Mouse (Mus musculus) midbrain, embryonic 13.5 days (tissue): ENCODE measurements at regions not wholly inside any gene's neighbourhood (a gene's known extent, or its start where the extent isn't known, plus 50 kb on each side); places are given as distances from the start of the nearest gene placed in this dataset.

Experiments
- ATAC-seq: fragments of 200-750 bp; cut with Nextera tagmentation; 2 replicates; pipeline ENCODE4 v1.8.0; 2017; ENCODE audit warnings: mild to moderate bottlenecking, moderate TSS enrichment, moderate library complexity
- H3K27ac ChIP-seq: fragments of 300-500 bp; sonication (generic); 2 replicates; pipeline ENCODE4 v1.5.1; 2015; ENCODE audit warnings: inconsistent platforms, mild to moderate bottlenecking, moderate library complexity
- H3K27me3 ChIP-seq: fragments of 300-500 bp; sonication (generic); 2 replicates; pipeline ENCODE4 v1.6.1; 2015; ENCODE audit warnings: mild to moderate bottlenecking, inconsistent platforms
- H3K36me3 ChIP-seq: fragments of 300-500 bp; sonication (generic); 2 replicates; pipeline ENCODE4 v1.6.1; 2015; ENCODE audit warnings: mild to moderate bottlenecking, inconsistent platforms
- H3K4me1 ChIP-seq: fragments of 300-500 bp; sonication (generic); replicated peaks from 2 replicates; pipeline ENCODE4 v1.6.1; 2015; ENCODE audit warnings: inconsistent platforms
- H3K4me2 ChIP-seq: fragments of 300-500 bp; sonication (generic); replicated peaks from 2 replicates; pipeline ENCODE4 v1.6.1; 2015; ENCODE audit warnings: moderate library complexity, mild to moderate bottlenecking, inconsistent platforms
- H3K4me3 ChIP-seq: fragments of 300-500 bp; sonication (generic); replicated peaks from 2 replicates; pipeline ENCODE4 v1.5.1; 2015; ENCODE audit warnings: mild to moderate bottlenecking, inconsistent platforms
- H3K9ac ChIP-seq: fragments of 300-500 bp; sonication (generic); replicated peaks from 2 replicates; pipeline ENCODE4 v1.6.1; 2015; ENCODE audit warnings: mild to moderate bottlenecking, inconsistent platforms
- H3K9me3 ChIP-seq: fragments of 300-500 bp; sonication (generic); 2 replicates; pipeline ENCODE4 v1.6.1; 2016; ENCODE audit warnings: mild to moderate bottlenecking, inconsistent platforms
- WGBS: fragments of 180-500 bp; shearing (Covaris S2); methylation state at CpG from one replicate; pipeline ENCODE4 v1.1.7; 2015; 5-methylcytosine and 5-hydroxymethylcytosine counted together

DNA sequence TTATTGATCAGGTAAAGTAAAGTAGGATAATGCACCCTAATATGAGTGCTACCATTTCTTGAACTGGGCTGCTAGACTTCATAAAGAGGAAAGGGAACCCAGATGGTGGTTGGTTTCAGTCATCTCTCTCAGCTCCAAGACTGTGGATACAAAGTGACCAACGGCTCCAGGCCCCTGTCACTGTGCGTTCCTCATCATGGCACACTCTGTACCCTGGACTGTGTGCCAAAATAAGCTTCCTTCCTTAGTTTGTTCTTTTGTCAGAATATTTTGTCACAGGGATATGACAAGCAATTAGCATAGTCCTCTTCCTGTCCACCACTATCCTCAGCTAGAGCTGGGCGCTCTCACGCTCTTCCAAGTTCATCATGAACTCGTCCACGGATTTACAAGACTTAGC, 620.9 kb downstream of the Tox3 start:
- Histone ChIP-seq H3K27ac (no peak overlapping the region), H3K36me3 (no peaks in the 10 kb centered on the region), H3K27me3 (no peaks in the 10 kb centered on the region), H3K9me3 (no peaks in the 10 kb centered on the region), H3K4me1 (no peaks in the 10 kb centered on the region), H3K4me2 (no peak overlapping the region), H3K9ac (no peak overlapping the region), H3K4me3 (no peak overlapping the region)
- no peak for ATAC-seq
- 91% methylated on average over 6 of the region's 6 CpGs for WGBS

DNA sequence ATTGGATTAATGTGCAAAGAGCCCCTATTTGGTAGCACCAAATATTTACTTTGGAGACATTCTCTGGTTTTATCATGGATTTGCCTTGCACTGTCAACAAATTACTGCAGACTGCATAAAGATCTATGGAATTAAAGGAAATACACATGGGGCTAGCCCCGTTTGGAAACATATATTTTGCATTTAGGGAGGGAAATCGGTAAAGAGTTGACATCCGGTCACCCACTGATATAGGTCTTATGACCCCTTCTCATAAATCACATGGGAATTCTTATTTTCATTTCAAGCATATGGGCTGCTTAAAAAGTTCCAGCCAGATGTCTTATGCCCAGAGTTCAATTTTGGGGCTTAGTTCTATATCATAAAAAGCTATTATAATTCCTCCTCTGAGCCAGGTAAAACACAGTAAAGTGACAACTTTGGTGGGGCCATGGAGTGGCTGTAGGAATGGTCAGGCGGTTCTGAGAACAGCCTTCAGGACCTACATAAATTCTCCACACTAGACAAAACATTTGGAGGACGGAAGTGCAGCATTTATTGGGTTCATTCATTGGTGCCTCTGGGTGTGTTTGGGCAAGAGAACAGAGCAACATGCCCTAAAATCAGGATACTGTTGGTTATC, 626.3 kb downstream of the Tox3 start:
- Histone ChIP-seq H3K36me3 (no peaks in the 10 kb centered on the region), H3K4me3 (no peak overlapping the region), H3K4me1 (no peaks in the 10 kb centered on the region), H3K27me3 (no peaks in the 10 kb centered on the region), H3K27ac (no peak overlapping the region), H3K9me3 (no peaks in the 10 kb centered on the region), H3K9ac (no peak overlapping the region), H3K4me2 (no peak overlapping the region)
- 89% methylated on average over 5 of the region's 5 CpGs for WGBS
- ATAC-seq, result no peak

DNA sequence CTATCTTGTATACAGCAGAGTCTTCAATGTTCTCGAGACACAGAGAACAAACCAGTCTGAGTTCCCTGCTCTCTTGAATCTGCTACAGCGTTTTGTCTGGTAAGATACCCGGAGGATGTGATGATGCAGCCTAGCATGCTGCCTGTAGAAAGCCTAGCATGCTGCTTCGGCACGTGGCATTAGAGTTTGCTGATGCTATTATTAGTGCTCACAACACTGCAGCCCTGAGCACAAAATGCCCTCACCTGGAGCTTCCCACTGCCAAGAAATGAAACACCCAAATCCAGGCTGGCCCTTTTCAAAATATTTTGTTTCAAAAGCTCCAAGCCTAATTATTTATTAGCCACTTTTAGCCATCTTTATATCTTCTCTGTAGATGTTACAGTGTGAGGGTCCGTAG, 634.3 kb downstream of the Tox3 start:
- no peak overlapping the region for H3K9ac ChIP-seq
- 75% methylated on average over 6 of the region's 6 CpGs for WGBS

DNA sequence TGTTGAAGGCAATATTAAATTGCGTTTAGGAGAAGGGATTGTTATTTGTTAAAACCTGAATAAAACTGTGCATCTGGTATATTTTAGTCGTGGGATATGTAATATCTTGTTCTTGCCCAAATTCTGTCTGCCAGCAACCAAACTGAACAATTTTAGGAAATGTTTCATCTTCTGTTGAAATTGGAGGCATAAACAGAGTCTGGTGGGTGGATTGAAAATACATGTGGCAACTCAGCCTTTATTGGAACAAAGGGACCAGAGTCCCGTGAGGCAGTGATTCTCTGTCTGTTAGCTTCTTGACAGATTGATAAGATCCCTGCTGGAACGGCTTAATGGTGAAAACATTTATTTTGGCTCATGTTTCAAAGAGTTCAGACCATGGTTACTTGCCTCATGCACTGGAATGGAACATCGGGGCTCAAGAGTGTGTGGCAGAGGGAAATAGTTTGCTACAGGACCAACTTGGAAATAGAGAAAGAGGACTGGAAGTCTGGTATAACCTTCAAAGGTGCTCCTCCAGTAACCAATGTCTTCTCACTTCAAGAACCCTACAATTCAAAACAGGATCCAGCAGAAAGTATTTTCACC, 640.7 kb downstream of the Tox3 start:
- H3K9ac ChIP-seq, result no peak overlapping the region
- H3K9me3 ChIP-seq, result no peaks in the 10 kb centered on the region
- H3K4me2 ChIP-seq, result no peak overlapping the region
- WGBS, result 67% methylated on average over 5 of the region's 5 CpGs
- H3K4me1 ChIP-seq, result no peaks in the 10 kb centered on the region
- H3K27me3 ChIP-seq, result no peaks in the 10 kb centered on the region
- H3K36me3 ChIP-seq, result no peaks in the 10 kb centered on the region
- H3K27ac ChIP-seq, result no peak overlapping the region
- no peak for ATAC-seq
- no peak overlapping the region for H3K4me3 ChIP-seq

More for the DNA sequence above, 634.3 kb downstream of the Tox3 start:
- Histone ChIP-seq H3K4me3 (no peak overlapping the region), H3K4me1 (no peaks in the 10 kb centered on the region), H3K27ac (no peak overlapping the region), H3K36me3 (no peaks in the 10 kb centered on the region), H3K9me3 (no peaks in the 10 kb centered on the region), H3K27me3 (no peaks in the 10 kb centered on the region), H3K4me2 (no peak overlapping the region)
- no peak for ATAC-seq

DNA sequence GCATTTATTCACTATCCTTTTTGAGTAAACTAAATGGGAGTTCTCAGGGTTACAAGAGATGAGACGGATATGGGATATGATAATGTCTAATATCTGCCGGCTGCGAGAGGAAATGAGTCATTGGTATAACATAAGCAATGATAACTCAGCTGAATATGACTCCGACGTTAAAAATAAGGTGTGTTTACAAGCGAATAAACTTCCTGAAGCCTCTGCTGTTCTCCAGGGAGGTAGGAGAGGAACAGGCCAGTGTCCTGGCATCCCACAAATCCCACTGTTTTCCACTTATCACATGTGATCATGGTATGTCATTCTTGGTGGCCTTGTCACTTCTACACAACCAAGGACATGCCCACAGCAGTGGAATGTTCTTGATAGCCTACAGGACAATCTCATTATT, 641.7 kb upstream of the Sall1 start:
- WGBS, result 94% methylated on average over 6 of the region's 6 CpGs
- no peak overlapping the region for H3K27ac ChIP-seq
- H3K36me3 ChIP-seq, result no peaks in the 10 kb centered on the region
- no peak for ATAC-seq
- H3K4me1 ChIP-seq, result no peaks in the 10 kb centered on the region
- H3K4me3 ChIP-seq, result no peak overlapping the region
- H3K4me2 ChIP-seq, result no peak overlapping the region
- no peak overlapping the region for H3K9ac ChIP-seq
- H3K9me3 ChIP-seq, result peaks cover 5% of the 10 kb centered on the region; the same call in 1 of the 2 replicates
- peaks cover 9% of the 10 kb centered on the region; the same call in 1 of the 2 replicates for H3K27me3 ChIP-seq

DNA sequence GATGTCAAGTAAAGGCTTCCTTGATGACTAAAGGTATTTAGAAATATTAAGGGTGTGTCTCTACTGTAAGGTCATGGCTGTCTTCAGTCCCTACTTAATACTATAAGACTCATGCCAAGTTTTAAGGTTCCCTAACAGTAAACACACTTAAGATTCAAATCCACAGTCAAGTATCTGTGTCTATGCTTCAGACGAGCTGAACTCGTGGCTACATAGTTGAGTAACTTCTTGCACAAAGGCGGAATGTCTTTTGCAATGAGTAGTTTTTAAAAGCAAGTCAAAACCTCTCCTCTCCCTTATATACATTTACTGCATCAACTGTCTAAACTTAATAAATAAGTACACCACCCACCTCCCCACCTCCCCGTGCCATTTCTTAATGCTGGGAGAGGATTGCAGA, 637.0 kb upstream of the Sall1 start:
- H3K4me3 ChIP-seq, result no peak overlapping the region
- H3K9me3 ChIP-seq, result no peaks in the 10 kb centered on the region
- H3K27ac ChIP-seq, result no peak overlapping the region
- peaks cover 25% of the 10 kb centered on the region for H3K27me3 ChIP-seq
- no peak overlapping the region for H3K4me2 ChIP-seq
- no peaks in the 10 kb centered on the region for H3K36me3 ChIP-seq
- 94% methylated on average over 4 of the region's 4 CpGs for WGBS
- H3K4me1 ChIP-seq, result peaks cover 16% of the 10 kb centered on the region
- no peak for ATAC-seq
- no peak overlapping the region for H3K9ac ChIP-seq

DNA sequence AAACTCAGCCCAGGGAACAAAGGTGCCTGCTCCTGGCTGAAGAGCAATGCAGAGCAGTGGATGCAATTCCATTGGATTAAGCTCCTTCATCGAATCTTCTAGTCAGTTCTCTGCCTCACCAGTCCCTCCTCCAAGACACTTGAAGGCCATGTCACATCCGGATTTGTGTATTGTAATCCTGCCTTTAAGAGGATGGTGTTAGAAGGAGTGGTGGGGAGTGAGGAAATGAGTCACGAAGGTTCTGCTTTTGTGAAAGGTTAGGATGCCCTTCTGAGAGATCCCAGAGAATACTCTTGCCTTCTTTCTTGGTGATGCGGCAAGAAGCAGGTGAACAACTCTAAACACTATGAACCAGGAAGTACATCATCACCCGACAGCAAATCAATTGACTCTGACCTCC, 636.4 kb upstream of the Sall1 start:
- Histone ChIP-seq H3K4me1 (peaks cover 16% of the 10 kb centered on the region), H3K27ac (no peak overlapping the region), H3K27me3 (peaks cover 25% of the 10 kb centered on the region), H3K9me3 (no peaks in the 10 kb centered on the region), H3K36me3 (no peaks in the 10 kb centered on the region), H3K4me2 (no peak overlapping the region), H3K4me3 (no peak overlapping the region), H3K9ac (no peak overlapping the region)
- no peak for ATAC-seq
- WGBS, result 55% methylated on average over 5 of the region's 5 CpGs

DNA sequence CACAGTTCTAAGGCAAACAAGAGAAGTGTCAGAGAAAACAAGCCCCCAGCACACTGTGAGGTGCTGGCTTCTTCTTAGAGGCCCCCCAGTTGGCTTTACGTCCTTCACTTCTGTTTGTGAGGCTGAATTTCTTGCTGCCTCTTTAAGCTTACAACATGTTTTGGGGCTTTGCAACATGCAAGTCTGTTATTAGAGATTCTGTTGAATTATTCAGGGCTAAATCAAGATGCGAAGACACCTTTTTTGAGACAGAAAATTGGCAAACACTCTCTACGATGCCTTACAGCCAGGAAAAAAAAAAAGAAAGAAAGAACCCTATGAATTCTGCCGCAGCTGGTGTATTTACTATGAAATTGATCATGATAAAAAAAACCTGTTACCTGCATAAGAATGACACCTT, 635.6 kb upstream of the Sall1 start:
- no peak overlapping the region for H3K9ac ChIP-seq
- H3K4me2 ChIP-seq, result no peak overlapping the region
- H3K4me3 ChIP-seq, result no peak overlapping the region
- ATAC-seq, result no peak
- peaks cover 16% of the 10 kb centered on the region for H3K4me1 ChIP-seq
- WGBS, result 20% methylated on average over 4 of the region's 4 CpGs
- H3K27ac ChIP-seq, result no peak overlapping the region
- H3K9me3 ChIP-seq, result no peaks in the 10 kb centered on the region
- H3K27me3 ChIP-seq, result peaks cover 26% of the 10 kb centered on the region
- H3K36me3 ChIP-seq, result no peaks in the 10 kb centered on the region

DNA sequence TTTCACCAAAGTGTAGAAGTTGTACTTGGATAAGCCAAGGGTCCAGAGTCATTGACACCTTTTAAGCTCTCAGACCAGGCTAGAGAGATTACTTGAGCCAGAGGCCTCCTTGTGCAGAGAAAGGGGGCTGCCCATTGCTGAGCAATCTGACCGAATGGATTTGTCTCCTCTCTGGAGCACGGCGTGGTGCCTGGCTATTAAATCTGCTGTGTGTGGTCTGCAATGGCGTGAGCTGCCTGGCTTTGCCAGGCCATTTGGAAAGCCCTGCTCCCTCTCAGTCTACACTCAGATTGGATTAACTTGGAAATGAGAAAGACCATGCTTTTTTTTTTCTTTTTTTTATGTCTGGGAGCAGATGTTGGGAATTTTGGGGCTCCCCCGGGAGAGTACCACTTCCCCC, 633.3 kb upstream of the Sall1 start:
- peaks cover 32% of the 10 kb centered on the region for H3K27me3 ChIP-seq

DNA sequence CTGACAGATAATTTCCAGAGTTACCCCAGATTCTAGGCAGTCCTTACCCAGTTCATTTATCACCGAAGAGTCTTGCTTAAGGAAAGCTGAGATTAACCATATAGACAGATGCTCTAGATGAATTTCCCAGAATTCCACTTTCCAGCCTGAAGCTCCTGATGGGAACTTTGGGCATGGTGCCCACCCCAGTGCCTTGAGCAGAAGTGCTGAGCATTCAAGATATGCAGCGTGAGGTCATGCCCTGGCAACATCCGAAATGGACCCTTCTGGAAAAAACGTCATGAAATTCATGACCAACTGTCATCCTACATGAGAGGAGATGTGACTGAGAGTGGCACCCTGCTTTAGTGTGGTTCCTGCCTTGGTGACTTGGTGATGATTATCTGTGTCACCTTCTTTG, 629.9 kb upstream of the Sall1 start:
- no peak overlapping the region for H3K9ac ChIP-seq
- H3K4me3 ChIP-seq, result no peak overlapping the region
- no peak overlapping the region for H3K27ac ChIP-seq
- 90% methylated on average over 4 of the region's 4 CpGs for WGBS
- H3K4me2 ChIP-seq, result no peak overlapping the region
- H3K36me3 ChIP-seq, result no peaks in the 10 kb centered on the region
- ATAC-seq, result no peak
- no peaks in the 10 kb centered on the region for H3K9me3 ChIP-seq
- 0 out of 2 replicates have a peak, but pooled peaks cover 5% of the 10 kb centered on the region for H3K4me1 ChIP-seq
- peaks cover 29% of the 10 kb centered on the region for H3K27me3 ChIP-seq

More for the DNA sequence above, 633.3 kb upstream of the Sall1 start:
- H3K4me1 ChIP-seq, result peaks cover 16% of the 10 kb centered on the region
- H3K9me3 ChIP-seq, result no peaks in the 10 kb centered on the region
- no peak overlapping the region for H3K9ac ChIP-seq
- no peak overlapping the region for H3K4me2 ChIP-seq
- ATAC-seq, result no peak
- H3K27ac ChIP-seq, result no peak overlapping the region
- WGBS, result 20% methylated on average over 5 of the region's 5 CpGs
- H3K4me3 ChIP-seq, result no peak overlapping the region
- H3K36me3 ChIP-seq, result no peaks in the 10 kb centered on the region

DNA sequence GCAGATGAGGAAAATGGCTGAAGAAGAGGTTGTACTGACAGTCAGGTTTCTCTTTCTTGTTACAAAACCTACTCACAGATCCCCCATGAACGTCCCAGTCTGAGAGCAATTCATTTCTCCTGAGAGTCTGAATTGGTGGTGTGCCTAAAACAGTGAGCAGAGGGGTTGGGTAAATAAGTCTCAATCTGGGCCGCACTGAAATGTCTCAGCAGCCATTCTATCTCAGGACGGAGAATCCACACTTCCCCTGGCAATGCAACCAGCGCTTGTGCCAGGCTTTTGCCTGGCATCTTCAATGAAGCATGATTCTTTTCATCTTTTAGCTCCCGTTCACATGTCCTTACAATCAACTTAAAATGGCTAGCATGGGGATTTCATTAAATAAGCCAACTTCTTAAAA, 628.7 kb upstream of the Sall1 start:
- Histone ChIP-seq H3K27ac (no peak overlapping the region), H3K27me3 (peaks cover 23% of the 10 kb centered on the region; the same call in 1 of the 2 replicates), H3K4me2 (no peak overlapping the region), H3K9ac (no peak overlapping the region), H3K9me3 (no peaks in the 10 kb centered on the region), H3K4me1 (0 out of 2 replicates have a peak, but pooled peaks cover 5% of the 10 kb centered on the region), H3K4me3 (no peak overlapping the region), H3K36me3 (no peaks in the 10 kb centered on the region)
- no peak for ATAC-seq
- WGBS, result 85% methylated on average over 5 of the region's 5 CpGs

DNA sequence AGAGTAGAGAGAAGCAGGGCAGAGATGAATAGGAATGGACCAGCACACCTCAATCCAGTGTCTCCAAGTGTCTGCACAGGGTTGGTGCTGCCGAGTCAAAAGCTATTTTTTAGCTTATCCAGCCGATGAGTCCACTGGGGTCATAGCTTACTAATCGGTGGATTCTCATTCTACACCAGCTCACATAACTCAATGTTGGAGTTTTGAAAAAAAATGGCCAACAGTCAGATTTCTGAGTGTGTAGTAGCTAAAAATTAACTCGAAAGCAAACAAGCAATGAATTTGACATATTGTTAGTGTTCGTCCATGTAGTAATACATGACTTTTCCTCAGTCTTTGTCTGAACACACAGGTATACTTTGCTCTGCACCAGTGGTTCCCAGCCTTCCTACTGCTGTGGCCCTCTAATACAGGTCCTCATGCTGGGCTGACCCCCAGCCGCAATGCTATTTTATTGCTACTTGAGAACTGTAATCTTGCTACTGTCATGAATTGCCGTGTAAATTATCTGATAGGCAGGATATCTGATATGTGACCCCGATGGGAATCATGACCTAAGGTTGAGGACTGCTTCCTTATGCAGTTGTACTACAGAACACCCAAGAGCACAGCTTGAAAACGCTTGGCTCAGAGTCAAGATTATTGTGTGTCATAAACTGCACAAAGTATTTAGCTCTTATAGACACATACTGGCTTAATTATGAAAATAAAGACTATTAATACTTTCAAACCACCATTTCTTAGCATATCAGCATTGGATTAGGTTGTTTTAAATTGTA, 621.1 kb upstream of the Sall1 start:
- no peak overlapping the region for H3K4me3 ChIP-seq
- 92% methylated on average over 9 of the region's 9 CpGs for WGBS
- no peak for ATAC-seq

More for the DNA sequence above, 621.1 kb upstream of the Sall1 start:
- no peaks in the 10 kb centered on the region for H3K9me3 ChIP-seq
- H3K27ac ChIP-seq, result no peak overlapping the region
- no peaks in the 10 kb centered on the region for H3K4me1 ChIP-seq
- no peaks in the 10 kb centered on the region for H3K36me3 ChIP-seq
- H3K9ac ChIP-seq, result no peak overlapping the region
- H3K4me2 ChIP-seq, result no peak overlapping the region
- H3K27me3 ChIP-seq, result no peaks in the 10 kb centered on the region
